Mouse (Mus musculus): ENCODE data around the gene Vcan. TPM values are rescaled to one million over a fixed set of nuclear protein-coding genes. Genes with fewer than 3 reads are reported as not detected.
A peak's percentile ranks its signal among the peaks of the same experiment; 100 is the strongest.

Vcan gene
- polyA plus RNA-seq, 1 experiment from 2014 or later: 52.6 TPM

DNA sequence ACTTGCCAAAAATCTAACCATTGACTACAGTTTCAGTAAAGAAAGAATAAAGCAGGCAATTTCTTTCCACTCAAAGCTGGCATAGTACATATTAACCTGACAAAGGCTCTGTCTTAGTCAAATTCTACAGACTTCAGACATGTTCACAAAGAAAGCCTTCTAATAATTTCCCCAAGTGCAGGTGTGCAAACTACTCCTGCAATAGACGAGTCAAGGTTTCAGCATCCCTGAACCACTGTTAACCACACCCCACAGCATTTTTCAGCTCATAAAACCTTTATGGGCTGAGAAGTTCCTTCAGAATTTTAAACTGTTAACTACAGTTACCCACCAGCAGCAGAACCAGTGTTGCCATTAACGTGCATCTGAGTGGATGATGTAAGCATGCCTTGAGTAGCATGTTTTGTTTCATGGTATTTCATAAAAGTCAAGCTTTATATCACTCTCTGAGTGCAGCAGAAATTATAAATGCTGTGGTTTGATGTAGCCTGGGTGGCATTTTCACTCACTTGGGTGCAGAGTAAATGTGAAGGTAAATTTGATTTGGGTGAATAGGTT, 42.2 kb downstream of the Vcan start:
- ATAC-seq: no peak
- Histone ChIP-seq H3K4me3 (replicated peaks; ENCODE audit: low read length) (no peak overlapping the region), H3K9ac (replicated peaks; ENCODE audit: low read depth, low read length) (no peak overlapping the region), H3K27ac (ENCODE audit: low read length) (no peak overlapping the region), H3K4me2 (ENCODE audit: low read length) (no peak overlapping the region), H3K4me1 (replicated peaks; ENCODE audit: control insufficient read depth, insufficient read depth, low read length) (no peaks in the 10 kb centered on the region), H3K27me3 (replicated peaks; ENCODE audit: control insufficient read depth, insufficient read depth, low read length) (no peaks in the 10 kb centered on the region), H3K36me3 (ENCODE audit: control insufficient read depth, insufficient read depth) (peaks cover 29% of the 10 kb centered on the region), H3K9me3 (ENCODE audit: control insufficient read depth, low read length) (no peaks in the 10 kb centered on the region)
- WGBS: 90% methylated on average over 2 of the region's 2 CpGs

DNA sequence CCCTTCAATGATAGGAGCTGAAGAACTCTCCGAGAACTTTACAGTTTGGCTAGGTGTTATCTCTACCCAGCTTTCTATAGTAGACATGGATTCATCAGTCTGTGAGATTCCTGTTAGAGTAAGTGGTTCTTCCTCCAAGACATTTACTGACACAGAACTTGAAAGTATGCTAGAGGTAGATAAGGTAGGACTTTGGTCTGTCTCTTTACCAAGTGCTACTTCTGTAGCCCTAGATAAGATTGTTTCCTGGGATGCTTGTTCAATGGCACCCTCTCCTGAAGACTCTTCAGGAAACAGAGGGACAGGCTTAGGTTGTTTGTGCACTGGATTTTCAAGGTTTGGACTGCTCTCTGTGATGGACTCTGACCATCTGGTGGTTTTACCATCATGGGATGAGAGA, 49.7 kb downstream of the Vcan start:
- Histone ChIP-seq H3K27ac (ENCODE audit: low read length) (no peak overlapping the region), H3K9ac (replicated peaks; ENCODE audit: low read depth, low read length) (no peak overlapping the region), H3K9me3 (ENCODE audit: control insufficient read depth, low read length) (no peaks in the 10 kb centered on the region), H3K36me3 (ENCODE audit: control insufficient read depth, insufficient read depth) (peaks cover 45% of the 10 kb centered on the region), H3K4me2 (ENCODE audit: low read length) (no peak overlapping the region), H3K27me3 (replicated peaks; ENCODE audit: control insufficient read depth, insufficient read depth, low read length) (no peaks in the 10 kb centered on the region), H3K4me1 (replicated peaks; ENCODE audit: control insufficient read depth, insufficient read depth, low read length) (no peaks in the 10 kb centered on the region), H3K4me3 (replicated peaks; ENCODE audit: low read length) (no peak overlapping the region)
- 100% methylated on average over 1 of the region's 1 CpGs for WGBS
- no peak for ATAC-seq

GRCm38 (mm10) chr13:89683490-89683889, 58.8 kb downstream of the Vcan start:
- ATAC-seq: no peak
- H3K9me3 ChIP-seq (ENCODE audit: control insufficient read depth, low read length): no peaks in the 10 kb centered on the region
- H3K4me1 ChIP-seq (replicated peaks; ENCODE audit: control insufficient read depth, insufficient read depth, low read length): no peaks in the 10 kb centered on the region
- no peak overlapping the region for H3K9ac ChIP-seq (replicated peaks; ENCODE audit: low read depth, low read length)
- H3K4me2 ChIP-seq (ENCODE audit: low read length): no peak overlapping the region
- H3K36me3 ChIP-seq (ENCODE audit: control insufficient read depth, insufficient read depth): peaks cover 17% of the 10 kb centered on the region
- H3K27ac ChIP-seq (ENCODE audit: low read length): no peak overlapping the region
- no peaks in the 10 kb centered on the region for H3K27me3 ChIP-seq (replicated peaks; ENCODE audit: control insufficient read depth, insufficient read depth, low read length)
- 96% methylated on average over 3 of the region's 3 CpGs for WGBS
- no peak overlapping the region for H3K4me3 ChIP-seq (replicated peaks; ENCODE audit: low read length)

DNA sequence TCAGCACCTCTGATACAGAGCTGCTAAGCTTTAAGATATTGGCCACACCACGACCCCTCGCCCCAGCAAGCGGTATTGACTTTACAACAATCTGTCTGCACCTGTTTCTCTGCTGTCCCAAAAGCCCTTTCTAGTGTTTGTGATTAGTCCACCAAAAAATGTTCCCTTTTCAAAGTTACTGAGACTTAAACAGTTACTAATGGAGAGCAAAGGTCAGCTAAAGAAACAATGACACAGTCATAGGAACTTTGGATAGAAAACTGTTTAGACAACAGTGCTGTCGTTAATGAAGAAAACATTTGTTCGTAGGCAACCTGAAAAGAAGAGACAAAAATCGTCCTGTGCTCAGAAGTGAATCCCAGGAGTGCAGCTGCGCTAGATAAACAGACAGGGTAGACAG, 60.1 kb downstream of the Vcan start:
- Histone ChIP-seq H3K27me3 (replicated peaks; ENCODE audit: control insufficient read depth, insufficient read depth, low read length) (no peaks in the 10 kb centered on the region), H3K4me3 (replicated peaks; ENCODE audit: low read length) (no peak overlapping the region), H3K4me1 (replicated peaks; ENCODE audit: control insufficient read depth, insufficient read depth, low read length) (no peaks in the 10 kb centered on the region), H3K27ac (ENCODE audit: low read length) (no peak overlapping the region), H3K36me3 (ENCODE audit: control insufficient read depth, insufficient read depth) (peaks cover 20% of the 10 kb centered on the region), H3K4me2 (ENCODE audit: low read length) (no peak overlapping the region), H3K9ac (replicated peaks; ENCODE audit: low read depth, low read length) (no peak overlapping the region), H3K9me3 (ENCODE audit: control insufficient read depth, low read length) (no peaks in the 10 kb centered on the region)
- 75% methylated on average over 7 of the region's 7 CpGs for WGBS
- ATAC-seq: no peak

DNA sequence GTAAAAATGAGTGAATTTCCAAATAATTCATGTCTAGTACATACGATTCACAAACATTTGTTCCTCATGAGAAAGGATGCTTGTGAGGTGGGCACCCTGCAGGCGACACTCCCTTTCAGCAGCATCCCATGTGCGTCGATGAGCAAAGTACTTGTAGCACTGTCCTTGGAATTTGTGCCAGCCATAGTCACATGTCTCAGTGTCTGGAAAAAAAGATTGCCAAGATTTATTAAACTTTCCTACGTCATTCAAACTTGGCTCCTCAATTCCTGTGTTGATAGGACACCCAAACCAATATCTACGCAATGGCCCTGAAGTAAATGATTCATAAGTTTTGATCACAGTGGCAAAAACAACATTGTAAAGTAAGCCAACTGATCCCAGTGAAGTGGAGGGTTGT, 62.6 kb downstream of the Vcan start:
- Histone ChIP-seq H3K36me3 (ENCODE audit: control insufficient read depth, insufficient read depth) (peaks cover 26% of the 10 kb centered on the region), H3K9ac (replicated peaks; ENCODE audit: low read depth, low read length) (no peak overlapping the region), H3K27ac (ENCODE audit: low read length) (no peak overlapping the region), H3K4me3 (replicated peaks; ENCODE audit: low read length) (no peak overlapping the region), H3K27me3 (replicated peaks; ENCODE audit: control insufficient read depth, insufficient read depth, low read length) (no peaks in the 10 kb centered on the region), H3K9me3 (ENCODE audit: control insufficient read depth, low read length) (no peaks in the 10 kb centered on the region), H3K4me1 (replicated peaks; ENCODE audit: control insufficient read depth, insufficient read depth, low read length) (no peaks in the 10 kb centered on the region), H3K4me2 (ENCODE audit: low read length) (no peak overlapping the region)
- no peak for ATAC-seq
- 95% methylated on average over 6 of the region's 6 CpGs for WGBS

- Histone ChIP-seq H3K4me3 (replicated peaks; ENCODE audit: low read length) (no peak overlapping the region), H3K9ac (replicated peaks; ENCODE audit: low read depth, low read length) (no peak overlapping the region), H3K4me2 (ENCODE audit: low read length) (no peak overlapping the region), H3K9me3 (ENCODE audit: control insufficient read depth, low read length) (no peaks in the 10 kb centered on the region), H3K36me3 (ENCODE audit: control insufficient read depth, insufficient read depth) (peaks cover 10% of the 10 kb centered on the region), H3K27me3 (replicated peaks; ENCODE audit: control insufficient read depth, insufficient read depth, low read length) (no peaks in the 10 kb centered on the region), H3K4me1 (replicated peaks; ENCODE audit: control insufficient read depth, insufficient read depth, low read length) (peaks cover 9% of the 10 kb centered on the region; the same call in 1 of the 2 replicates), H3K27ac (ENCODE audit: low read length) (no peak overlapping the region)
- no peak for ATAC-seq
- WGBS: 80% methylated on average over 3 of the region's 3 CpGs
Observed at GRCm38 (mm10) chr13:89670505-89670904, 71.8 kb downstream of the Vcan start.

- Histone ChIP-seq H3K9me3 (ENCODE audit: control insufficient read depth, low read length) (no peaks in the 10 kb centered on the region), H3K9ac (replicated peaks; ENCODE audit: low read depth, low read length) (no peak overlapping the region), H3K4me2 (ENCODE audit: low read length) (no peak overlapping the region), H3K4me1 (replicated peaks; ENCODE audit: control insufficient read depth, insufficient read depth, low read length) (peaks cover 9% of the 10 kb centered on the region; the same call in 1 of the 2 replicates), H3K36me3 (ENCODE audit: control insufficient read depth, insufficient read depth) (peaks cover 5% of the 10 kb centered on the region), H3K27ac (ENCODE audit: low read length) (peak overlapping the region; percentile 49; the same call in 1 of the 2 replicates), H3K4me3 (replicated peaks; ENCODE audit: low read length) (no peak overlapping the region), H3K27me3 (replicated peaks; ENCODE audit: control insufficient read depth, insufficient read depth, low read length) (no peaks in the 10 kb centered on the region)
- peak; percentile 95 for ATAC-seq
- 15% methylated on average over 10 of the region's 10 CpGs for WGBS
Observed at GRCm38 (mm10) chr13:89668981-89669880, 73.1 kb downstream of the Vcan start.

- H3K4me3 ChIP-seq (replicated peaks; ENCODE audit: low read length): no peak overlapping the region
- no peak overlapping the region for H3K27ac ChIP-seq (ENCODE audit: low read length)
- H3K36me3 ChIP-seq (ENCODE audit: control insufficient read depth, insufficient read depth): peaks cover 5% of the 10 kb centered on the region; the same call in 1 of the 2 replicates
- ATAC-seq: peak; percentile 41
- H3K9ac ChIP-seq (replicated peaks; ENCODE audit: low read depth, low read length): no peak overlapping the region
- H3K9me3 ChIP-seq (ENCODE audit: control insufficient read depth, low read length): no peaks in the 10 kb centered on the region
- H3K27me3 ChIP-seq (replicated peaks; ENCODE audit: control insufficient read depth, insufficient read depth, low read length): no peaks in the 10 kb centered on the region
- WGBS: 71% methylated on average over 1 of the region's 1 CpGs
- H3K4me1 ChIP-seq (replicated peaks; ENCODE audit: control insufficient read depth, insufficient read depth, low read length): peaks cover 9% of the 10 kb centered on the region; the same call in 1 of the 2 replicates
- no peak overlapping the region for H3K4me2 ChIP-seq (ENCODE audit: low read length)
Observed at GRCm38 (mm10) chr13:89668069-89668468, 74.2 kb downstream of the Vcan start.

DNA sequence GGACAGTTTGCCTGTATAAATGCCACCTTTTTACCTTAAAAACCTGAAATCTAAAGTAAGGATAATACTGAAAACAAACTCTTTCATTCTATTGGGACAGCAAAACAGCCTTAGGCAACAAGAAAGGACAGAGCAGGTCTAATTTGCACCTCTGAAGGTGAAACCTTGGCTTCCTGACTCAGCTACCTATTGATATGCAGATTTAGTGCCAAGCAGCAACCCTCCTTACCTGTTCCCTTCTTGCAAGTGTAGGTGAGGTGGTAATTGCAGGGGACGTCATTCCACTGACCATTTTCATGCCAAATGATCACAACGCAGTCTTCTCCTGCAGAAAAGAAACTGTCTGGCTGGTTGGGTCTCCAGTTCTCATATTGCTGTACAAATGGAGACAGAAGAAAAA, 80.6 kb downstream of the Vcan start:
- no peak for ATAC-seq
- Histone ChIP-seq H3K27me3 (replicated peaks; ENCODE audit: control insufficient read depth, insufficient read depth, low read length) (no peaks in the 10 kb centered on the region), H3K36me3 (ENCODE audit: control insufficient read depth, insufficient read depth) (peaks cover 10% of the 10 kb centered on the region), H3K27ac (ENCODE audit: low read length) (no peak overlapping the region), H3K4me3 (replicated peaks; ENCODE audit: low read length) (no peak overlapping the region), H3K4me1 (replicated peaks; ENCODE audit: control insufficient read depth, insufficient read depth, low read length) (no peaks in the 10 kb centered on the region), H3K4me2 (ENCODE audit: low read length) (no peak overlapping the region), H3K9ac (replicated peaks; ENCODE audit: low read depth, low read length) (no peak overlapping the region), H3K9me3 (ENCODE audit: control insufficient read depth, low read length) (no peaks in the 10 kb centered on the region)
- 87% methylated on average over 2 of the region's 2 CpGs for WGBS
